Mouse (Mus musculus) small intestine, adult 2 months (tissue): ENCODE data around the gene Rab11fip2.

ENCODE experiments used
- CTCF ChIP-seq: fragments of 200-500 bp; IDR thresholded peaks from 2 replicates; pipeline ENCODE4 v1.5.1; 2012; ENCODE audit warnings: low read depth, mild to moderate bottlenecking, control low read depth, inconsistent platforms, low read length, moderate library complexity, mixed read lengths; ENCODE audit not compliant: insufficient replicate concordance, insufficient read length; ENCODE audit errors: extremely low read depth
- POLR2A ChIP-seq: fragments of 200-500 bp; IDR thresholded peaks from 2 replicates; pipeline ENCODE4 v1.6.1; 2012; ENCODE audit warnings: low read depth, mild to moderate bottlenecking, control low read depth, inconsistent platforms, low read length, moderate library complexity

GRCm38 (mm10) chr19:59920846-59921245, 22.6 kb downstream of the Rab11fip2 start:
- TF ChIP-seq CTCF, result no peak
- TF ChIP-seq POLR2A, result no peak
